Mouse (Mus musculus): ENCODE data around the gene Gcgr.
A peak's percentile ranks its signal among the peaks of the same experiment; 100 is the strongest.
"Not testable (repeated sequence)": the region's sequence is repeated elsewhere in the genome, so short reads cannot be mapped to it uniquely, and the experiment has no call there.

DNA sequence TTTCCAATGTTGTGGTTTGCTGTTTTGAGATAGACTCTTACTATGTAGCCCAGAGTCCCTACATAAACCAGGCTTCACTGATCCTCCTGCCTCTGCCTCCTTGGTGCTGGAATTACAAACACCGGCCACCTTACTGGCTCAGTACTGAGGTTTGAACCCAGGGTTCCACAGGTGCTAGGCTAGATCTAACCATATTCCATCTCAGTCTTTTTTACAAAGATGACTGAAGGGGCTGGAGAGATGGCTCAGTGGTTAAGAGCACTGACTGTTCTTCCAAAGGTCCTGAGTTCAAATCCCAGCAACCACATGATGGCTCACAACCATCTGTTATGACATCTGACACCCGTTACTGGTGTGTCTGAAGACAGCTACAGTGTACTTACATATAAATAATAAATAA lies 16.2 kb upstream of the Gcgr start:
- 0 out of 2 replicates have a peak, but pooled peaks have one; percentile 46 for TF ChIP-seq TBP (conservative IDR thresholded peaks at IDR 0.05; ENCODE audit: low read depth, low read length)
- not testable (repeated sequence) for TF ChIP-seq E2F4 (IDR thresholded peaks at IDR 0.05; ENCODE audit: insufficient replicate concordance, low read depth, low read length); MEF2A (IDR thresholded peaks at IDR 0.05; ENCODE audit: borderline replicate concordance, low read depth, low read length); SIN3A (IDR thresholded peaks at IDR 0.05; ENCODE audit: low read length); IRF4 (IDR thresholded peaks at IDR 0.05; ENCODE audit: low read depth, low read length); USF2 (conservative IDR thresholded peaks at IDR 0.05; ENCODE audit: low read depth, low read length); CTCF (conservative IDR thresholded peaks at IDR 0.05 in 1 of 2, IDR thresholded peaks at IDR 0.05 in 1 of 2; ENCODE audit: low read depth in 2 of 2, low read length in 2 of 2); HCFC1 (IDR thresholded peaks at IDR 0.05; ENCODE audit: low read depth, low read length); ETS1 (conservative IDR thresholded peaks at IDR 0.05; ENCODE audit: low read depth, low read length); ZKSCAN1 (IDR thresholded peaks at IDR 0.05; ENCODE audit: borderline replicate concordance, low read depth, low read length); MYC (IDR thresholded peaks at IDR 0.05; ENCODE audit: low read depth, low read length); JUN (IDR thresholded peaks at IDR 0.05; ENCODE audit: insufficient read depth, low read depth, low read length)
